Mouse (Mus musculus) kidney, postnatal 14 days (tissue): ENCODE measurements around the gene Scgb1b12.
"Not testable (repeated sequence)": the region's sequence is repeated elsewhere in the genome, so short reads cannot be mapped to it uniquely, and the experiment has no call there.

Source experiments
- DNase-seq: peaks from one replicate; pipeline ENCODE4 v3.0.0; 2022; ENCODE audit warnings: mixed read lengths

The Scgb1b12 gene

DNA sequence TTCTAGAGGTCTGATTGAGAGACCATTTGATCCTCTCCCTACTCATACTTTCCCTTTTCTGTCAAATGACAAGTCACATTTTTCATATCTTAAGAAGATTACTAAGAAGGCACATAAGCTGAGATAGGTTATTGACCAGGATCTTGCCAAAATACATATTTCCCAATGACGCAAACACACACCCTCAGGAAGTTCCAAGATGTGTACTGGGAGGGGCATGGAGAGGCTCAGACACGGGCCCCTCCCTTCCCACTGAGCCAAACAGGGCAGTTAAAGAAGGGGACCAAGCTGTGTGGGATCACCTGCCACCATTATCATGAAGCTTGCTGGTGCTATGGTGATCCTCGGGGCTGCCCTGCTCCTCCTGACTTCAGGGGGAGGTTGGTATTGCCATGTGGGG, at the start of gene Scgb1b12:
Scgb1b12 (plus strand) TSS at position 301 of the 400 bp plus-strand sequence.
- not testable (repeated sequence) for DNase-seq

GRCm38 (mm10) chr7:32327145-32327544, 6.8 kb upstream of the Scgb1b12 start, which contains the start of gene Scgb2b12:
Gene Scgb2b12 (minus strand): TSS chr7:32327245.
- not testable (repeated sequence) for DNase-seq
